Mouse (Mus musculus) CH12.LX (cell line): ENCODE measurements around the gene Sesn1. TPM values are rescaled to one million over a fixed set of nuclear protein-coding genes. Genes with fewer than 3 reads are reported as not detected.

Source experiments
- DNase-seq: peaks from one replicate; pipeline ENCODE4 v3.0.0-alpha.2; 2013; ENCODE audit errors: extremely low read depth
- H3K27ac ChIP-seq: 2 replicates; pipeline ENCODE4 v1.5.1; 2012; ENCODE audit warnings: low read depth, mild to moderate bottlenecking, control low read depth, moderate library complexity; ENCODE audit not compliant: insufficient read depth
- H3K27me3 ChIP-seq: replicated peaks from 2 replicates; pipeline ENCODE3; 2012; ENCODE audit warnings: inconsistent platforms
- H3K36me3 ChIP-seq, 2 experiments: replicated peaks in 1 of 2; 2 replicates each; pipeline versions ENCODE3 to v1.6.1; 2012; ENCODE audit warnings: inconsistent platforms in 1 of 2, low read length in 1 of 2, mild to moderate bottlenecking in 1 of 2, mixed read lengths in 1 of 2, moderate library complexity in 1 of 2; ENCODE audit not compliant: control insufficient read depth in 1 of 2, insufficient read depth in 1 of 2
- H3K4me1 ChIP-seq, 2 experiments: 2 replicates each; pipeline ENCODE4 v1.6.1; 2012; ENCODE audit warnings: inconsistent platforms in 1 of 2, moderate library complexity in 1 of 2; ENCODE audit not compliant: insufficient read depth in 2 of 2, control insufficient read depth in 1 of 2
- H3K4me2 ChIP-seq: 2 replicates; pipeline ENCODE4 v1.6.1; 2012; ENCODE audit warnings: low read depth, mild to moderate bottlenecking, control low read depth; ENCODE audit not compliant: poor library complexity, insufficient read depth, severe bottlenecking
- H3K4me3 ChIP-seq, 3 experiments: fragments of 150-350 bp in 1 of 3; sonication (generic) in 1 of 3; replicated peaks in 1 of 3; 2 replicates each; pipeline versions ENCODE3 to v1.5.1; 2011 to 2012; ENCODE audit warnings: low read depth in 2 of 3, low read length in 2 of 3, mild to moderate bottlenecking in 2 of 3, moderate library complexity in 2 of 3, control low read depth in 1 of 3, improper control_type of control experiment in 1 of 3, inconsistent platforms in 1 of 3, mixed read lengths in 1 of 3; ENCODE audit not compliant: poor library complexity in 1 of 3
- H3K79me2 ChIP-seq: replicated peaks from 2 replicates; pipeline ENCODE4 v1.6.1; 2012; ENCODE audit warnings: mild to moderate bottlenecking, moderate library complexity; ENCODE audit not compliant: control insufficient read depth, poor library complexity, insufficient read depth, severe bottlenecking; ENCODE audit errors: extremely low read depth
- H3K9ac ChIP-seq: 2 replicates; pipeline ENCODE4 v1.6.1; 2012; ENCODE audit warnings: low read depth, mild to moderate bottlenecking, control low read depth, moderate library complexity; ENCODE audit not compliant: insufficient read depth
- H3K9me3 ChIP-seq: replicated peaks from 2 replicates; pipeline ENCODE3; 2012; ENCODE audit warnings: low read length, inconsistent platforms, mixed read lengths
- BHLHE40 ChIP-seq: IDR thresholded peaks from 2 replicates; pipeline ENCODE4 v1.6.1; 2011; ENCODE audit warnings: mild to moderate bottlenecking, low read depth, low read length, improper control_type of control experiment
- CHD2 ChIP-seq: IDR thresholded peaks from 2 replicates; pipeline ENCODE4 v1.6.1; 2011; ENCODE audit warnings: low read length, improper control_type of control experiment
- CTCF ChIP-seq, 2 experiments: IDR thresholded peaks in 1 of 2; conservative IDR thresholded peaks in 1 of 2; 2 replicates each; pipeline ENCODE4 v1.5.1; 2011 to 2012; ENCODE audit warnings: low read depth in 2 of 2, low read length in 2 of 2, improper control_type of control experiment in 1 of 2, inconsistent platforms in 1 of 2, mild to moderate bottlenecking in 1 of 2, moderate library complexity in 1 of 2
- E2F4 ChIP-seq: IDR thresholded peaks from 2 replicates; pipeline ENCODE4 v1.6.1; 2011; ENCODE audit warnings: low read depth, low read length, improper control_type of control experiment; ENCODE audit not compliant: insufficient replicate concordance
- ELF1 ChIP-seq: IDR thresholded peaks from 2 replicates; pipeline ENCODE4 v1.6.1; 2014; ENCODE audit warnings: low read depth, mild to moderate bottlenecking, inconsistent platforms, low read length, improper control_type of control experiment
- EP300 ChIP-seq: IDR thresholded peaks from 2 replicates; pipeline ENCODE4 v1.6.1; 2011; ENCODE audit warnings: low read length, improper control_type of control experiment
- ETS1 ChIP-seq: conservative IDR thresholded peaks from 2 replicates; pipeline ENCODE4 v1.6.1; 2012; ENCODE audit warnings: low read depth, mild to moderate bottlenecking, inconsistent platforms, low read length, improper control_type of control experiment, moderate library complexity
- GABPA ChIP-seq: IDR thresholded peaks from 2 replicates; pipeline ENCODE4 v1.6.1; 2012; ENCODE audit warnings: low read depth, low read length, improper control_type of control experiment, inconsistent platforms; ENCODE audit not compliant: insufficient replicate concordance
- JUN ChIP-seq: IDR thresholded peaks from 2 replicates; pipeline ENCODE4 v1.6.1; 2011; ENCODE audit warnings: low read depth, mild to moderate bottlenecking, low read length, improper control_type of control experiment, moderate library complexity; ENCODE audit not compliant: insufficient read depth
- KAT2A ChIP-seq: IDR thresholded peaks from 2 replicates; pipeline ENCODE4 v1.6.1; 2012; ENCODE audit warnings: low read length, improper control_type of control experiment, inconsistent platforms; ENCODE audit not compliant: insufficient replicate concordance
- MAFK ChIP-seq: IDR thresholded peaks from 2 replicates; pipeline ENCODE4 v1.6.1; 2011; ENCODE audit warnings: low read length, improper control_type of control experiment; ENCODE audit not compliant: insufficient replicate concordance
- MAZ ChIP-seq: IDR thresholded peaks from 2 replicates; pipeline ENCODE4 v1.6.1; 2012; ENCODE audit warnings: low read depth, mild to moderate bottlenecking, inconsistent platforms, low read length, improper control_type of control experiment, moderate library complexity
- MEF2A ChIP-seq: IDR thresholded peaks from 2 replicates; pipeline ENCODE4 v1.6.1; 2014; ENCODE audit warnings: low read depth, mild to moderate bottlenecking, inconsistent platforms, low read length, improper control_type of control experiment, borderline replicate concordance
- MYC ChIP-seq: IDR thresholded peaks from 2 replicates; pipeline ENCODE4 v1.6.1; 2011; ENCODE audit warnings: low read depth, mild to moderate bottlenecking, improper control_type of control experiment, low read length
- NELFE ChIP-seq: IDR thresholded peaks from 2 replicates; pipeline ENCODE4 v1.6.1; 2011; ENCODE audit warnings: low read depth, low read length, improper control_type of control experiment
- PAX5 ChIP-seq: IDR thresholded peaks from 2 replicates; pipeline ENCODE4 v1.6.1; 2012; ENCODE audit warnings: low read length, inconsistent platforms, mixed read lengths
- POLR2A ChIP-seq: IDR thresholded peaks from 2 replicates; pipeline ENCODE4 v1.6.1; 2011; ENCODE audit warnings: low read depth, mild to moderate bottlenecking, improper control_type of control experiment, low read length
- POLR2AphosphoS2 ChIP-seq: IDR thresholded peaks from 2 replicates; pipeline ENCODE4 v1.6.1; 2011; ENCODE audit warnings: low read depth, low read length, improper control_type of control experiment
- RAD21 ChIP-seq: IDR thresholded peaks from 2 replicates; pipeline ENCODE4 v1.6.1; 2011; ENCODE audit warnings: low read depth, mild to moderate bottlenecking, low read length, improper control_type of control experiment, moderate library complexity
- SIN3A ChIP-seq: IDR thresholded peaks from 2 replicates; pipeline ENCODE4 v1.6.1; 2012; ENCODE audit warnings: low read length, improper control_type of control experiment, inconsistent platforms
- TBP ChIP-seq: conservative IDR thresholded peaks from 2 replicates; pipeline ENCODE4 v1.6.1; 2011; ENCODE audit warnings: low read depth, low read length, improper control_type of control experiment
- TCF12 ChIP-seq: IDR thresholded peaks from 2 replicates; pipeline ENCODE4 v1.6.1; 2014; ENCODE audit warnings: low read depth, mild to moderate bottlenecking, inconsistent platforms, low read length, improper control_type of control experiment
- USF1 ChIP-seq: IDR thresholded peaks from 2 replicates; pipeline ENCODE4 v1.6.1; 2014; ENCODE audit warnings: low read depth, mild to moderate bottlenecking, inconsistent platforms, low read length, improper control_type of control experiment
- USF2 ChIP-seq: conservative IDR thresholded peaks from 2 replicates; pipeline ENCODE4 v1.6.1; 2011; ENCODE audit warnings: low read depth, low read length, improper control_type of control experiment
- ZKSCAN1 ChIP-seq: IDR thresholded peaks from 2 replicates; pipeline ENCODE4 v1.6.1; 2012; ENCODE audit warnings: low read depth, inconsistent platforms, low read length, improper control_type of control experiment, borderline replicate concordance
- ZNF384 ChIP-seq: IDR thresholded peaks from 2 replicates; pipeline ENCODE4 v1.6.1; 2012; ENCODE audit warnings: low read depth, low read length, improper control_type of control experiment, inconsistent platforms
- dilution Hi-C: fragments of 300-500 bp; cut with MboI; formaldehyde crosslinking; loops from 2 replicates; pipeline ENCODE4 v1.14.3; 2020; ENCODE audit warnings: low sequenced_read_pairs; ENCODE audit not compliant: extremely low pct_unique_long_range_greater_than_20kb, extremely low pct_ligation_motif_present
- in situ Hi-C: fragments of 300-500 bp; cut with MboI; formaldehyde crosslinking; loops from 3 replicates; pipeline ENCODE4 v1.14.3; 2019; ENCODE audit warnings: low sequenced_read_pairs, low pct_ligation_motif_present, low pct_unique_long_range_greater_than_20kb, mixed read lengths
- polyA plus RNA-seq: library from polyadenylated mRNA; unstranded; fragments of >175 nt; gene quantifications from 2 replicates; pipeline ENCODE4 v1.2.1, GENCODE M21; 2012; ENCODE audit warnings: low read depth; ENCODE audit not compliant: insufficient read length
- total RNA-seq, 2 experiments: library from RNA; depleted of rRNA; stranded (reverse); fragments of 300-350 nt in 1 of 2; fragments of >200 nt in 1 of 2; gene quantifications; 2 replicates each; pipeline ENCODE4 v1.2.3; 2012 to 2014

Sesn1 gene
- total and polyA plus RNA-seq, 3 experiments = 10.4 to 27.8 (median 22.0) TPM

- H3K27me3 ChIP-seq = no peaks in the 10 kb centered on the region
- no peaks in the 10 kb centered on the region; the same call in 1 of the 2 replicates for H3K79me2 ChIP-seq
- no peak overlapping the region for H3K27ac ChIP-seq
- in situ Hi-C loops = loop anchor here (5.0 kb wide), 1 partner anchor 463 kb away; no protein-coding TSS in a partner anchor
- dilution Hi-C loops = no loop called here
- peaks cover 3 to 67% of the 10 kb centered on the region in 2 experiments for H3K4me1 ChIP-seq
- TF ChIP-seq EP300 = no peak
- TF ChIP-seq USF1 = no peak
- no peak for TF ChIP-seq BHLHE40
- TF ChIP-seq NELFE = no peak
- no peak for TF ChIP-seq JUN
- TF ChIP-seq KAT2A = no peak
- TF ChIP-seq CHD2 = no peak
- TF ChIP-seq TCF12 = no peak
- TF ChIP-seq E2F4 = no peak
- no peak for TF ChIP-seq GABPA
- TF ChIP-seq USF2 = no peak
- no peak for TF ChIP-seq MEF2A
- TF ChIP-seq CTCF (conservative IDR thresholded peaks at IDR 0.05 in 1 of 2, IDR thresholded peaks at IDR 0.05 in 1 of 2; ENCODE audit: low read depth in 2 of 2, low read length in 2 of 2) = no peak
- no peak for TF ChIP-seq POLR2AphosphoS2
- TF ChIP-seq SIN3A = no peak
- no peak for TF ChIP-seq ZKSCAN1
- TF ChIP-seq PAX5 = no peak
- no peak for TF ChIP-seq POLR2A
- no peak for TF ChIP-seq MYC
- no peak for DNase-seq
- H3K4me2 ChIP-seq = no peak overlapping the region
- no peaks in the 10 kb centered on the region for H3K9me3 ChIP-seq
- no peak overlapping the region for H3K9ac ChIP-seq
- H3K36me3 ChIP-seq = no peaks in the 10 kb centered on the region
- H3K4me3 ChIP-seq = no peak overlapping the region
These were observed 19.5 kb downstream of the Sesn1 start for GRCm38 (mm10) chr10:41829191-41829590.

- no peaks in the 10 kb centered on the region for H3K9me3 ChIP-seq
- H3K4me3 ChIP-seq = no peak overlapping the region
- no peak for TF ChIP-seq E2F4
- no peak for TF ChIP-seq RAD21
- TF ChIP-seq MAFK = no peak
- TF ChIP-seq MAZ = no peak
- TF ChIP-seq ZNF384 = no peak
- no peak for TF ChIP-seq TBP
- no peak for TF ChIP-seq ETS1
- no peak for TF ChIP-seq CHD2
- no peak for TF ChIP-seq BHLHE40
- TF ChIP-seq CTCF (conservative IDR thresholded peaks at IDR 0.05 in 1 of 2, IDR thresholded peaks at IDR 0.05 in 1 of 2; ENCODE audit: low read depth in 2 of 2, low read length in 2 of 2) = no peak
- TF ChIP-seq ELF1 = no peak
- no peak overlapping the region for H3K27ac ChIP-seq
- no peaks in the 10 kb centered on the region for H3K27me3 ChIP-seq
- peaks cover 3 to 68% of the 10 kb centered on the region in 2 experiments for H3K4me1 ChIP-seq
- peaks cover 0 to 2% of the 10 kb centered on the region in 2 experiments for H3K36me3 ChIP-seq
- H3K79me2 ChIP-seq = no peaks in the 10 kb centered on the region; the same call in 1 of the 2 replicates
- no peak for DNase-seq
- H3K9ac ChIP-seq = no peak overlapping the region
- dilution Hi-C loops (no loop called here), in situ Hi-C loops (loop anchor here (5.0 to 10.0 kb wide), 4 partner anchors 55 to 462 kb away; no protein-coding TSS in a partner anchor)
- no peak overlapping the region for H3K4me2 ChIP-seq
These were observed 20.2 kb downstream of the Sesn1 start for GRCm38 (mm10) chr10:41829980-41830379.
